Mouse (Mus musculus) olfactory bulb, adult 2 months (tissue): ENCODE measurements around the gene Prkn. TPM values are rescaled to one million over a fixed set of nuclear protein-coding genes. Genes with fewer than 3 reads are reported as not detected.

Experiments
- H3K27ac ChIP-seq: fragments of 200-500 bp; 2 replicates; pipeline ENCODE4 v1.5.1; 2012; ENCODE audit warnings: low read depth, low read length; ENCODE audit not compliant: insufficient read depth
- H3K4me1 ChIP-seq: fragments of 200-500 bp; 2 replicates; pipeline ENCODE4 v1.6.1; 2012; ENCODE audit warnings: low read length; ENCODE audit not compliant: control insufficient read depth, insufficient read depth
- H3K4me3 ChIP-seq: fragments of 200-500 bp; 2 replicates; pipeline ENCODE4 v1.5.1; 2012; ENCODE audit warnings: mild to moderate bottlenecking, low read depth, low read length, moderate library complexity; ENCODE audit not compliant: insufficient read depth
- CTCF ChIP-seq: fragments of 200-500 bp; IDR thresholded peaks from 2 replicates; pipeline ENCODE4 v1.5.1; 2012; ENCODE audit warnings: low read depth, mild to moderate bottlenecking, low read length, moderate library complexity; ENCODE audit not compliant: insufficient read depth
- POLR2A ChIP-seq: fragments of 200-500 bp; IDR thresholded peaks from 2 replicates; pipeline ENCODE4 v1.6.1; 2012; ENCODE audit warnings: mild to moderate bottlenecking, low read depth, low read length, moderate library complexity; ENCODE audit not compliant: insufficient read depth
- WGBS: fragments of 180-500 bp; shearing (Covaris S2); methylation state at CpG from one replicate; pipeline ENCODE4 v1.1.7; 2018; 5-methylcytosine and 5-hydroxymethylcytosine counted together
- polyA plus RNA-seq: library from polyadenylated mRNA; stranded (reverse); fragments of >200 nt; gene quantifications from 2 replicates; pipeline ENCODE4 v1.2.4, GENCODE M21; 2012; ENCODE audit warnings: low replicate concordance; ENCODE audit not compliant: missing spikeins, insufficient read depth, insufficient read length

The Prkn gene
- polyA plus RNA-seq, 1 experiment = not detected

DNA sequence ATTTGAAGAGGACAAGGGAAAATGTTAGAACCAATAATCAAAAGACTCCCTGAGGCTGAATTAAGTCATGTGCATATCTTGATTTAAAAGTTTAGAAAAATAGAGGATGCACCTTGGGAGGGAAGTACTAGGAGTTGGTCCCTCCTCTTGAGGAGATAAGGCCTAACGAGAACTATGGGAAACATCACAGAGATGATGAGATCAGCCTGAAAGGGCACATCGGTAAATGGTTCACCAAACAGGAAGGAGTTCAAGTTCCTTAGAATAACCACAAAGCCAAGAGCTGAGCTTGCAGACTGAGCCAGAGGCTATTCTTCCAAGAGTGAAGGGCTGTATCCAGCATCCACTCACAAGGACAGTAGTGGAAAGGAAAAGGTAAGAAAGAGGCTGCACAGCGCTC lies 1004.8 kb downstream of the Prkn start:
- TF ChIP-seq CTCF = no peak
- TF ChIP-seq POLR2A = no peak
- 93% methylated on average over 3 of the region's 3 CpGs for WGBS
- Histone ChIP-seq H3K4me3 (no peak overlapping the region), H3K27ac (no peak overlapping the region), H3K4me1 (peaks cover 5% of the 10 kb centered on the region; the same call in 1 of the 2 replicates)

DNA sequence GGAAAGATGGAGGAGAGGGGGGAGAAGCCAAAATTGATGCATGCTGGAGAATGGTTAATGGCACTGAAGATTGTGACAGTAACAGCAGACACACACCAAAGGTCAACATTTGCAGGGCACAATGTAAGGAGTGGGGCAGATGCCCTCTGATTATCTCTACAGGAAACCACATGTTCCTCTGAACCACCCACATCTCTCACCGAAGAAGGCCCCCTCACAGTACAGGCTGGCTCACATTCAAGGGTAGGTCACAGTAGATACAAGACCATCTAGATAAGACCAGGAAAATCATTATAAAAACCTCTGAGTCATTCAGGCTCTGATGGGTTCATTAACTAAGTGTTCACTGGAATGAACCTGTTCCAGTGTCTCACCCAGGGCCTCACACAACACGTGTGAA lies 1005.3 kb downstream of the Prkn start:
- H3K4me3 ChIP-seq = no peak overlapping the region
- 61% methylated on average over 2 of the region's 2 CpGs for WGBS
- TF ChIP-seq CTCF = no peak
- TF ChIP-seq POLR2A = no peak
- H3K4me1 ChIP-seq = peaks cover 5% of the 10 kb centered on the region; the same call in 1 of the 2 replicates
- no peak overlapping the region for H3K27ac ChIP-seq

DNA sequence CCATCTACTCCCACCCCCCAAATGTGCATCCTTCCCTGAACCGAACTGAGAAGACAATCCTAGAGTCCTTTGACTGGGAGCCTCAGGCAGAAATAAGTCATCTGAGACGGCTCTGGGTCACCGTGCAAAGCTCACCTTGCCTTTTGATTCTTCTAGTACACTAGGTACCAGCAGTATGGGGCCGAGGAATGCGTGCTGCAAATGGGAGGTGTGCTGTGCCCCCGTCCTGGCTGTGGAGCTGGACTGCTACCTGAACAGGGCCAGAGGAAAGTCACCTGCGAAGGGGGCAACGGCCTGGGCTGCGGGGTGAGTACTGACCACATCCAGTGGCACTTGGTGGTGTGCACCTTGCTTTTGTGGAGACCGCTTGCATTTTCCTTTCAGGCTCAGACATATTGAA lies 1014.4 kb downstream of the Prkn start:
- Histone ChIP-seq H3K4me1 (no peaks in the 10 kb centered on the region), H3K4me3 (no peak overlapping the region), H3K27ac (no peak overlapping the region)
- TF ChIP-seq POLR2A (no peak), CTCF (no peak)
- 89% methylated on average over 10 of the region's 10 CpGs for WGBS

DNA sequence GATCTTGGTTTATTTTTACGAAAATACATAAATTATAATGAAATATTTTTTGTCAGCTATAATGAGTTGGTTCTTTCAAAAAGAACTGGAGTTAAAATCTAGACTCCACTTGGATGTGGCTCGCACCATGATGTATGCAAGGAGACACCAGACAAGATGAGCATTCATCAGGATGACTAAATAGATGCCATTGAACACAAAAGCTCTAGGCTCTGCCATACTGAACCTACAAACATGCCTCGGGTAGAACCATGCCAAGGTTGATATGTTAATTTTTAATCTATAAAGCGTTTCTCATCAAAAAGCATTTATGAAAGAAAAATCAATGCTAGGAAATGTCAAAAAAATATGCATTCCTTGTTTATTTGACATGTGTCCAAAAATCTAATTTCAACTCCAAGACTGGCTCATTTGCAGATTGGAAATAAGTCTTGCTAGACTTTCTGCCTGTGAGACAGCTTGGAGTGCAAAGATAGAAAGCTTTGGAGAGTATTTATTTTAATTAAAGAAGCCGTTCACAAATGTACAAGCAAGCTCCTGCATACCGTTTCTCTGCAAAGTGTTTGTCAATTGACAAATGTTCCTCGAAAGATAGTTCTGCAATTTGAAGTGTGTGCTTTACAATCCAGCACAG lies 1018.7 kb downstream of the Prkn start:
- Histone ChIP-seq H3K4me1 (no peaks in the 10 kb centered on the region), H3K4me3 (no peak overlapping the region), H3K27ac (no peak overlapping the region)
- WGBS = 85% methylated on average over 7 of the region's 7 CpGs
- TF ChIP-seq POLR2A (no peak), CTCF (no peak)

DNA sequence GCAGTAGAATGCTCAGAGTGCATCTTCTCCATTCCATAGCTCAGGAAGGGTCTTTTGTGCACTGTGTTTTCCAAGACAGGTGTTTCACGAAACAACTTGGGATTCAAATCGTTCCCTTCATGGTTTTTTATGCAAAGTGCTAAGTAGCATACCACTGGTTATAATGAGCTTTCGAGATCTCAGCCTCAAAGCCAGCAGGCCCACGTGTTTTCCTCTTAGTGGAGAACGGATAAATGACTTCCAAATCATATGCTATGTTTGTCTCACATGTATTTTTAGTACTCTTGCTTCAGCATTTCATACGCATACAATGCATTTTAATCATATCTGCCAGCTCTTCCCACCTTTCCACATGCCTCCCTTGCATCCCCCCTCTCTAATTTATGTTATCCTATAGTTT lies 1021.0 kb downstream of the Prkn start:
- TF ChIP-seq POLR2A (no peak), CTCF (no peak)
- Histone ChIP-seq H3K27ac (no peak overlapping the region), H3K4me1 (no peaks in the 10 kb centered on the region), H3K4me3 (no peak overlapping the region)
- WGBS = 78% methylated on average over 6 of the region's 6 CpGs

DNA sequence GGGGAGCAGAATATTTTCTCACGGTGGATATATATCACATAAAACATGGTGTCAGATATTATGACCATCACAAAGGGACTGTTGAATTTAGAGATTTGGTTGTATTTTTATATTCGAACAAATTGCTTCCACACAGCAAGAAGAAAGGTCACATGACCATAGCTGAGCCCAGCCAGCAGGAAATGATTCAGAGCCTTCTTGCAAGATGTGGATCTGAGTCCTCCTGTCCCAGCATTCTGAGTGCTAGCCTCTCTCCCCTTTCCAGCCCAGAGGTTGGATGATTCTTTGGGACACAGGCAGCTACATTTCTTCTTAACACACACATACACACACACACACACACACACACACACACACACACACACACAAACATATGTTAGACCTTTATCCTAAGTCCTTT lies 1022.2 kb downstream of the Prkn start:
- TF ChIP-seq CTCF (no peak), POLR2A (no peak)
- Histone ChIP-seq H3K27ac (no peak overlapping the region), H3K4me1 (no peaks in the 10 kb centered on the region), H3K4me3 (no peak overlapping the region)
- 78% methylated on average over 2 of the region's 2 CpGs for WGBS

DNA sequence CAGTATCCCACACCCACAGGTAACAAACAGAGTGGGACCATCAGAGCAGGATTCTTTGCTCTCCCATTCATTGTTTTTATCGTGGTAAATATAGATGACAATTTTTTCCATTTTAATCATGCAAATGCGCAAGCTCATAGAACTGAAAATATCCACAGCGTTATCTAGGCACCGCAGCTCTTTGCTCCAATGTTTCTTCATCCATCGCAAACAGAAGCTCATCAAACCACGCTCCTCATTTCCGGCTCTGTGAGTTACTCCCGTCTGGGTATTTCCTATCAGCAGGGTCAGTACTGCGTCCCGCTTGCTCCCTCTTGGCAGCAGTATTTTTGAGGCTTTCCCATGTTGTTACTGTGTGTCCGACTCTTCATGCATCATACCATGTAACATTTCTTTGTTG lies 1022.8 kb downstream of the Prkn start:
- TF ChIP-seq POLR2A = no peak
- no peak for TF ChIP-seq CTCF

DNA sequence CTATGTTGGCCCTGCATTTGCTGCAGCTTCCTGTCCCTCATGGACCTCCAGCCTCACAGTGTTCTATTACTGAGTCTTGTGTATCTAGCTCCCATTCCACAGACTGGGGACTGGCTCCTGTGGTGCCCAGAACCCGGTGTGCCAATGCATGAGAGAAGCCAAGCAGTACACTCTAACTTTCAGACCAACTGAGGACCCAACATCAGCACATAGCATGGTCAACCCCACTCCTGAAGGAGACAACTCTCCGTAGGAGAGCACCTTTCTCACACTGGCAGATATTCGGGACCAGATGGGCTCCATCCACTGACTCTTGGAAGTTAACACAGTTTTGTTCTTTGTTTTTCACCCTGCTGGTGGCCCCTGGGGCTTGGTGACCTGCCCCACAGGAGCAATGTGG lies 1026.0 kb downstream of the Prkn start:
- no peak for TF ChIP-seq CTCF
- TF ChIP-seq POLR2A = no peak
- no peak overlapping the region for H3K4me3 ChIP-seq
- 94% methylated on average over 3 of the region's 3 CpGs for WGBS

More for the DNA sequence above, 1022.8 kb downstream of the Prkn start:
- no peak overlapping the region for H3K4me3 ChIP-seq
- H3K4me1 ChIP-seq = no peaks in the 10 kb centered on the region
- H3K27ac ChIP-seq = no peak overlapping the region
- 94% methylated on average over 11 of the region's 11 CpGs for WGBS

DNA sequence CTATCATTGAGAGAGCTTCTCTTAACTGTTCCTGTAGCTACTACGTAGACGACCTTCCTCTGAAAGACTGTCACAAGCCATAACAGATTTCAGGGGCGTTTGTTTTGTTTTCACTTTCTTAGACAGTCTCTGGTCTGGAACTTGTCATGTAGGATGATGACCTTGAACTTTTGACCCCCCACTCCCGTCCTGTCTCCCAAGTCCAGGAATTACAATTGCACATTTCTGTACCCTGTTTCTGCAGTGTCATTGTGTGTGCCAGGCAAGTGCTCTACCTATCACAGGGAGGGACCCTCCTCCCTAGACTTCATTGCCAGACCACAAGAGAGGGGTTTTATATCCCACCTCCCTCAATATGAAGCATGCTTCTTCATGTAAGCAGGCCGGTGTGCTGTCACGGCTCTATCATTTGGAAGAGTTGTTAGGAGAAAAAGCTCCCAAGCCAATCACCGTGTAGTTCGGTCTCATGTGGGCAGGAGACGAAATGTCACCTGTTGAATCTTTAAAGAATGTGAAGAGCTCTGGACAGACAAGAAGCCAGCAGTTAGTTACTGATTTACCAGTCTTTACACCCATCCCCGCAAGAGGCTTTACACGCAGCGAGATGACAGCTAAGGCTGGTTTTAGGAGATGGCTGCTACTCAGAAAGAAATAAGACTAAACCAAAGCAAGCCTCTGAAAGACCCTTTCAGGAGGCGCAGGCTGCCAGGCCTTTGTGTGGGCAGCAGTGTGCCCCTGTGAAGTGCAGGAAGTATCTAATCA lies 1027.3 kb downstream of the Prkn start:
- Histone ChIP-seq H3K4me1 (peaks cover 3% of the 10 kb centered on the region), H3K4me3 (no peak overlapping the region), H3K27ac (no peak overlapping the region)
- WGBS = 92% methylated on average over 13 of the region's 13 CpGs
- no peak for TF ChIP-seq CTCF
- TF ChIP-seq POLR2A = no peak

More for the DNA sequence above, 1026.0 kb downstream of the Prkn start:
- H3K4me1 ChIP-seq = peaks cover 3% of the 10 kb centered on the region
- no peak overlapping the region for H3K27ac ChIP-seq

DNA sequence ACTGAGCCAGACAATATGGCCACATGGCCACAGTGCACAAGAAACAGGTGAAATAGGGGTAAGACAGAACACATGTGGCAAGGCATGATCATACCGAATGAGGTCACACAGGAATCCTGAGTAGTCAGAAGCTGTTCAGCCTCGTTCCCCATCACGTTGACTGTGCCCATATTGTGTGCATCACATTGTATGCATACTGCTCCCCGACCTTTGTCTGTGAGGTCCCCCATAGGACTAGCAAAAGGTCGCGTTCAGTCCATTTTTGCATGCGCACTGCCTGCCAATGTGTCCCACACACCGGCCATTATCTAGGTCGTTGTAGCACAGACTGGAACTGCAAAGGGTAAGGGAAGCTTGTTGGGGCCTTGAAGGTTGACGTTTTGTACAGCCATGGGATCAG lies 1030.4 kb downstream of the Prkn start:
- H3K27ac ChIP-seq = no peak overlapping the region
- WGBS = 94% methylated on average over 10 of the region's 10 CpGs
- TF ChIP-seq CTCF = no peak
- no peak for TF ChIP-seq POLR2A

More for the DNA sequence above, 1030.4 kb downstream of the Prkn start:
- Histone ChIP-seq H3K4me1 (peaks cover 3% of the 10 kb centered on the region), H3K4me3 (no peak overlapping the region)
